In genomic region chr12:28331843-28332242, GRCm38 (mm10) we compare ENCODE assay signal across 12 mouse cellular contexts.
"Had no signal": no experiment of that assay in that cellular context is flagged by ENCODE, and none has a peak within 500 bp of the region (broad histone marks: within the 10 kb centered on the region; RNA-seq: fewer than 3 reads in every experiment).

No protein-coding gene starts in this region.

- H3K4me3 ChIP-seq: limb, embryonic 13.5 days; midbrain, embryonic 13.5 days; myocyte; neural tube, embryonic 15.5 days had no signal

- ATAC-seq: midbrain, embryonic 13.5 days had no signal

- H3K9ac ChIP-seq: limb, embryonic 13.5 days; liver, embryonic 14.5 days; midbrain, embryonic 13.5 days; neural tube, embryonic 15.5 days had no signal

- H3K27me3 ChIP-seq: limb, embryonic 13.5 days; midbrain, embryonic 13.5 days; neural tube, embryonic 15.5 days had no signal

- H3K36me3 ChIP-seq: limb, embryonic 13.5 days; midbrain, embryonic 13.5 days; neural tube, embryonic 15.5 days had no signal

- H3K27ac ChIP-seq: limb, embryonic 13.5 days; liver, embryonic 14.5 days; midbrain, embryonic 13.5 days; neural tube, embryonic 15.5 days had no signal

- DNase-seq: kidney, adult 18-20 months; kidney, postnatal 25 days; lung, adult 18-20 months; right cerebral cortex, postnatal 4 days; spleen, adult 18-20 months; thymus, adult 2 months; thymus, postnatal 25 days had no signal

- H3K9me3 ChIP-seq: limb, embryonic 13.5 days; midbrain, embryonic 13.5 days; neural tube, embryonic 15.5 days had no signal

- H3K4me1 ChIP-seq: neural tube, embryonic 15.5 days had no signal

- H3K4me2 ChIP-seq: limb, embryonic 13.5 days; midbrain, embryonic 13.5 days; neural tube, embryonic 15.5 days had no signal
